In genomic region chr15:32257886-32258319, GRCm38 (mm10) we compare ENCODE assay signal across 7 mouse cellular contexts. TPM values are rescaled to one million over a fixed set of nuclear protein-coding genes. Genes with fewer than 3 reads are reported as not detected.
DNase-seq lines count a peak whose midpoint lies in the region.

No protein-coding gene starts in this region.

- DNase-seq in layer of hippocampus, adult 18-20 months (ENCODE audit: low spot score in 2 of 2), result peak; percentile 64 to 81
- no peak for DNase-seq in layer of hippocampus, postnatal 25 days (ENCODE audit: extremely low spot score in 1 of 2, low spot score in 1 of 2)
- peak; percentile 80 to 86 for DNase-seq in cerebellum, postnatal 10 days
- peak; percentile 27 for DNase-seq in heart, adult 8-10 months (ENCODE audit: low spot score)
- peak; percentile 54 to 61 for DNase-seq in left cerebral cortex, postnatal 36 days (ENCODE audit: low spot score in 2 of 2)
- no peak for DNase-seq in MN1 (ENCODE audit: low spot score)
- DNase-seq in retina, embryonic 14.5 days (ENCODE audit: low spot score), result no peak

- intact Hi-C loops in left cerebral cortex, postnatal 36 days (cut with DNase I), result no loop called here

RNA-seq across cellular contexts. Expression of gene Sema5a, which starts 13.3 kb away (rescaled TPM):
- total RNA-seq in layer of hippocampus, adult 18-20 months (2021), result 10 to 100 TPM; 74.6 to 77.7 TPM
- 100 to 1,000 TPM in 1 of 2 experiments, 10 to 100 TPM in 1; 83.3 to 107 TPM for total RNA-seq in layer of hippocampus, postnatal 25 days (2021)
- total RNA-seq in heart, adult 8-10 months (2022), result 1 to 10 TPM; 4.2 to 8.8 (median 5.5) TPM
- total RNA-seq in left cerebral cortex, postnatal 36 days (2021), result 10 to 100 TPM; 23.7 to 26.0 TPM

Comparison
In these comparisons a context has a peak if more than half of its experiments do, and no peak if none do; other contexts are left out.
1. DNase-seq: peak in layer of hippocampus, adult 18-20 months (2 of 2), cerebellum, postnatal 10 days (2 of 2), heart, adult 8-10 months (single experiment) and left cerebral cortex, postnatal 36 days (2 of 2); none in layer of hippocampus, postnatal 25 days (0 of 2), MN1 (single experiment) and retina, embryonic 14.5 days (single experiment).